Mouse (Mus musculus) olfactory bulb, adult 2 months (tissue): ENCODE measurements at regions not wholly inside any gene's neighbourhood (a gene's known extent, or its start where the extent isn't known, plus 50 kb on each side); places are given as distances from the start of the nearest gene placed in this dataset.

Experiments used
- CTCF ChIP-seq: fragments of 200-500 bp; IDR thresholded peaks from 2 replicates; pipeline ENCODE4 v1.5.1; 2012; ENCODE audit warnings: low read depth, mild to moderate bottlenecking, low read length, moderate library complexity; ENCODE audit not compliant: insufficient read depth
- POLR2A ChIP-seq: fragments of 200-500 bp; IDR thresholded peaks from 2 replicates; pipeline ENCODE4 v1.6.1; 2012; ENCODE audit warnings: mild to moderate bottlenecking, low read depth, low read length, moderate library complexity; ENCODE audit not compliant: insufficient read depth

GRCm38 (mm10) chr16:76618295-76618694 lies 244.7 kb upstream of the Nrip1 start:
- TF ChIP-seq POLR2A = no peak
- TF ChIP-seq CTCF = no peak
